8 mouse cellular contexts compared by ENCODE assay signal in the genomic region with DNA sequence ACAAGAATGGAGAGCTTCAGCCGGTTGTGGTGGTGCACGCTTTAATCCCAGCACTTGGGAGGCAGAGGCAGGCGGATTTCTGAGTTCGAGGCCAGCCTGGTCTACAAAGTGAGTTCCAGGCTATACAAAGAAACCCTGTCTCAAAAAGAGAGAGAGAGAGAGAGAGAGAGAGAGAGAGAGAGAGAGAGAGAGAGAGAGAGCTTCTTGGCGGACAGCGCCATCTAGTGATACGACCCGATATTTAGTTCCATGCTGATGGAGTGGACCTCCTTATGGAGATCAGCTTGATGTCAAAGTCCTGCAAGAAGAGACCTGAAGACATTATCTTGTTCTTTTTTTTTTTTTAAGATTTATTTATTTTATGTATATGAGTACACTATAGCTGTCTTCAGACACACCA. TPM values are rescaled to one million over a fixed set of nuclear protein-coding genes. Genes with fewer than 3 reads are reported as not detected.
DNase-seq lines count a peak whose midpoint lies in the region; ATAC-seq and TF ChIP-seq lines count a peak whose summit lies in the region.
"Not testable (repeated sequence)": the region's sequence is repeated elsewhere in the genome, so short reads cannot be mapped to it uniquely, and the experiment has no call there.

No protein-coding gene starts in this region.

- not testable (repeated sequence) for H3K9ac ChIP-seq in midbrain, postnatal 0 days (replicated peaks; ENCODE audit: low read length, poor library complexity, severe bottlenecking)

- not testable (repeated sequence) for H3K9me3 ChIP-seq in midbrain, postnatal 0 days (ENCODE audit: low read length)

- DNase-seq in 416B (ENCODE audit: low read depth) (peak; percentile 89), liver (peak; percentile 83)
- peak; percentile 60 to 86 for DNase-seq in adrenal gland, adult (ENCODE audit: inconsistent age in 2 of 2, low spot score in 1 of 2)
- DNase-seq in cerebellum, postnatal 25 days = peak; percentile 56 to 82
- peak; percentile 71 for DNase-seq in gastrocnemius, postnatal 10 days
- DNase-seq in kidney, adult 8-10 months = peak; percentile 33 to 70
- not testable (repeated sequence) for DNase-seq in midbrain, postnatal 0 days (ENCODE audit: low spot score)
- peak; percentile 75 to 89 for DNase-seq in spleen, postnatal 4 days (ENCODE audit: low spot score in 2 of 2)

- not testable (repeated sequence) for H3K27ac ChIP-seq in midbrain, postnatal 0 days (ENCODE audit: low read depth, low read length)

- H3K4me2 ChIP-seq in midbrain, postnatal 0 days (ENCODE audit: low read depth, low read length, poor library complexity, severe bottlenecking) = not testable (repeated sequence)

- not testable (repeated sequence) for H3K4me3 ChIP-seq in midbrain, postnatal 0 days (ENCODE audit: low read depth, low read length)

- H3K4me1 ChIP-seq in midbrain, postnatal 0 days (ENCODE audit: insufficient read depth, low read length) = not testable (repeated sequence)

- H3K36me3 ChIP-seq in midbrain, postnatal 0 days (ENCODE audit: insufficient read depth, low read length) = not testable (repeated sequence)

- H3K27me3 ChIP-seq in midbrain, postnatal 0 days (ENCODE audit: insufficient read depth, low read length) = not testable (repeated sequence)

- ATAC-seq in midbrain, postnatal 0 days (ENCODE audit: low FRiP score) = not testable (repeated sequence)

- TF ChIP-seq CTCF in midbrain, postnatal 0 days (IDR thresholded peaks at IDR 0.05) = peak; percentile 60

- WGBS in midbrain, postnatal 0 days = 36% methylated on average over 8 of the region's 8 CpGs

RNA-seq across cellular contexts. Expression of a gene that starts 7.3 kb away (rescaled TPM):
- total RNA-seq in gastrocnemius, postnatal 10 days (2021) = 10 to 100 TPM; 64.0 to 72.0 TPM
- total RNA-seq in midbrain, postnatal 0 days (2014; rRNA removed) = 12.7 and 14.9 TPM in 2 replicates
- 17.1 and 18.3 TPM in 2 replicates for polyA plus RNA-seq in midbrain, postnatal 0 days (2015; fragmentation: Nextera tagmentation; extraction: Ambion mirVana)

RNA-seq across cellular contexts. Expression of a gene that starts 30.1 kb away (rescaled TPM):
- total RNA-seq in gastrocnemius, postnatal 10 days (2021) = 100 to 1,000 TPM; 246 to 270 TPM
- total RNA-seq in midbrain, postnatal 0 days (2014; rRNA removed) = 231 and 289 TPM in 2 replicates
- 467 and 473 TPM in 2 replicates for polyA plus RNA-seq in midbrain, postnatal 0 days (2015; fragmentation: Nextera tagmentation; extraction: Ambion mirVana)
